Mouse (Mus musculus) lung, adult 2 months (tissue): ENCODE data around the gene Gpx3.

Source experiments
- CTCF ChIP-seq: fragments of 200-500 bp; IDR thresholded peaks from 2 replicates; pipeline ENCODE4 v1.5.1; 2011; ENCODE audit warnings: mild to moderate bottlenecking, low read length, control low read depth; ENCODE audit not compliant: insufficient read depth
- POLR2A ChIP-seq: fragments of 200-500 bp; IDR thresholded peaks from 2 replicates; pipeline ENCODE4 v1.6.1; 2011; ENCODE audit warnings: low read depth, mild to moderate bottlenecking, control low read depth, low read length, borderline replicate concordance; ENCODE audit errors: extremely low read depth

DNA sequence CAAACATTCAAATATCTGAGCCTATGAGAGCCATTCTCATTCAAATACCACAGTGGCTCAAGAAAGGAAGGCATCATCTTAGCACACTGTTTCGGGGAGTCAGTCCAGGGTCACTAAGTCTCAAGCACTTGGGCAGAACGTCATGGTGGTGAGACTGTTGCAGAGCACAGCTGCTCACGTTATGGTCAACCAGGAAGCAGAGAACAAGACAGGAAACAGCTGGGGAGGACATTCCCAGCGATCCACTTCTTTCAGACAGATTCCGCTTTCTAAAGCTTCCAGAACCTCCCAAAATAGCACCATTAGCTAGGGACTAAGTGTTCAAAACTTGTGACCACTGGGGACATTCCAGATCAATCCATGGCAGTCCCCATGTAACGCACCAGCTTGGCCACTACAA lies 14.3 kb upstream of the Gpx3 start:
- no peak for TF ChIP-seq CTCF
- TF ChIP-seq POLR2A: no peak
